Mouse (Mus musculus): Measurements from ENCODE around the gene Onecut1. TPM values are rescaled to one million over a fixed set of nuclear protein-coding genes. Genes with fewer than 3 reads are reported as not detected.

The Onecut1 gene
- polyA plus RNA-seq, 1 experiment from 2014 or later: 7.8 TPM

DNA sequence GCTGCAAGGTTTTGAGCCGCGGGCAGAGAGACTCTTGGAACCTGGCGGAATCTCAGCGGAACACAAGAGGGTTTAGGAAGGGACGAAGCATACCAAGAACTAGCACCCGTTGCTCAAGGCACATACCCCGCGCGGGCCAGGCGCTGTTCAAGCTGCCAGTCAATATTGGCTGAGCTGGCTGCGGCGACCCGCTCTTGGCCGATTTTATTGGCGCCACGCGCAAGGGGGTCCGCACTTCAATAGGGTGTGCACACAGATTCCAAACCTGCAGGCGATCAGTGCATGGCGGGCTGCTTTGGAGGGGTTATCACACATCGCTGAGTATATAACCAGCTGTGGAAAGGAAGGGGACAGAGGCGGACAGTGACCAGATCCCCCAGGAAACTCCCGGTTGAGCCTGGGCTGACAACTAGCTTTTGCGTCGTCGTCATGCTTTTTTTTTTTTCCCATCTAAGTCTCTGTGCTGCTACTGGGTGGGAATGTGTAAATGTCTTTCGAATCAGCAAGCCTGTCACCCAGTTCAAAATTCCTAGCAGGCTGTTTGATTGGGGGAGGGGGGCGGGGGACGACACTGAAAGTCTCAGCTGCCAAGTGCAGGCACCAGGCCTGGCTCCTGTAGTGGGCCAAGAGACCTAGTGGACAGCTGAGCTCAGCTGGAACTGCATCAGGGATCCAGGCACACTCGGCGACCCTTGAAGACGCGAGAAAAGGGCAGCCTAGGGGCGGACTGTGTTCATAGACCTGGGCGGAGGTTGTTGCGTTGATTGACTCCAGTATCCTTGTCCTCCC, 2.1 kb downstream of the Onecut1 start:
- under 1% methylated on average over 36 of the region's 36 CpGs for WGBS
- H3K9ac ChIP-seq: peak overlapping the region; percentile 73
- H3K27ac ChIP-seq (replicated peaks): peak overlapping the region; percentile 77
- H3K36me3 ChIP-seq: no peaks in the 10 kb centered on the region
- H3K4me3 ChIP-seq: peak overlapping the region; percentile 52
- H3K4me1 ChIP-seq (replicated peaks): peaks cover 61% of the 10 kb centered on the region
- H3K4me2 ChIP-seq: peak overlapping the region; percentile 90
- H3K9me3 ChIP-seq: no peaks in the 10 kb centered on the region
- no peak for ATAC-seq (ENCODE audit: low read depth)
- H3K27me3 ChIP-seq: peaks cover 99% of the 10 kb centered on the region

DNA sequence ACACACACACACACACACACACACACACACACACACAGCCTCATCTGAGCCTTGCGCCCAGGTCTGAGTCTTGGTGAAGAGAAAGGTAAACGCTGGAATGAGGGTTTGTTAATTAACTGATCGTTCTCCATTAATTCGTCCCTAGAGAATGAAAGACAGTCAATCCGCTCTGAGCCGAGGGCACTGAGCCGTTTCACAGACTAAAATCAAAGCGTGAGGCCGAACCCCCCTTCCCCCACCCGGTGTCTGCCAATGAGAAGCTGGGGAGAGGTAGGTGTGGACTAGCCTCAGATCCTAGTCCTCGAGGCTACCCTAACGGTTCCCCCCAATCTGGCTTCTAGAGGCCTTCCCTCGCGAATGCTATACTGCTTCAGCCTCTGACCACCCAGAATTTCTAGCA, 2.8 kb downstream of the Onecut1 start:
- Histone ChIP-seq H3K27me3 (peaks cover 99% of the 10 kb centered on the region), H3K4me1 (replicated peaks) (peaks cover 61% of the 10 kb centered on the region), H3K4me3 (peak overlapping the region; percentile 52), H3K4me2 (peak overlapping the region; percentile 90), H3K36me3 (no peaks in the 10 kb centered on the region), H3K9me3 (no peaks in the 10 kb centered on the region), H3K9ac (peak overlapping the region; percentile 73), H3K27ac (replicated peaks) (peak overlapping the region; percentile 52)
- ATAC-seq (ENCODE audit: low read depth): no peak
- 2% methylated on average over 14 of the region's 14 CpGs for WGBS

DNA sequence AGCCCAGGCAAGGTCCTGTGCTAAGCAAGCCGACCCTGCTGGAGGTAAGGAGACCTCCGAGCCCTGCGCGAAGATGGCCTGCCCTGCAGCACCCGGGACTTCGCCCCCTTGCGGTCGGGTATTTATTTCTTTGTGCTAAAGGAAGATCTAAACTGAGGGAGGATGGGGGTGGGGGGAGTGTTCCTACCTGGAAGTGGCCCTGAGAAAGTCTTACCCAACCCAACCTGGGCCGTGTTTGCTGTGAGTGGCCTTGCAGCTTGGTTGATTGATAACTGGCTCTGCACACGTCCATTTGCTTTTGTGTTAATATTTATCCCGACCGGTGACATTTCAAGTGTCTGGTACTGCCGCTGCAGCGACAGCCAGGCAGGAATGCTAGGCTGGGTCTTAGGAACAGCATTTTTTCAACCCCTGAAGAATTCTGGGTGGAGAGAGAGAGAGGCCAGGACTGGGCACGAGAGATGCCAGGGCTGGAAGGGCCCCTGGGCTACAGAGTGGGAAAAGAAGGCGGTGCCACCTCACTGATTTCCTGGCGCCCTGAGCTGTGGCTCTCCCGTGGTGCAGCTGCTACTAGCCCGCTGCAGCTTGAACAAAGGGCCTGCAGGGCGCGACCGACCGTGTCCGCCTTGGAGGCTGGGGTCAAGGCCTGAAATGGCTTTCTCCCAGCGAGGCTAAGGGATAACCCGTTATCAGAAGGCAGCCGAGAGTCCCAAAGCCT, 5.0 kb downstream of the Onecut1 start:
- ATAC-seq (ENCODE audit: low read depth): no peak
- peaks cover 97% of the 10 kb centered on the region for H3K27me3 ChIP-seq
- peak overlapping the region; percentile 60 for H3K9ac ChIP-seq
- no peaks in the 10 kb centered on the region for H3K9me3 ChIP-seq
- peak overlapping the region; percentile 52 for H3K4me3 ChIP-seq
- H3K4me2 ChIP-seq: peak overlapping the region; percentile 90
- H3K4me1 ChIP-seq (replicated peaks): peaks cover 50% of the 10 kb centered on the region
- 8% methylated on average over 27 of the region's 27 CpGs for WGBS
- H3K27ac ChIP-seq (replicated peaks): peak overlapping the region; percentile 64
- H3K36me3 ChIP-seq: no peaks in the 10 kb centered on the region

DNA sequence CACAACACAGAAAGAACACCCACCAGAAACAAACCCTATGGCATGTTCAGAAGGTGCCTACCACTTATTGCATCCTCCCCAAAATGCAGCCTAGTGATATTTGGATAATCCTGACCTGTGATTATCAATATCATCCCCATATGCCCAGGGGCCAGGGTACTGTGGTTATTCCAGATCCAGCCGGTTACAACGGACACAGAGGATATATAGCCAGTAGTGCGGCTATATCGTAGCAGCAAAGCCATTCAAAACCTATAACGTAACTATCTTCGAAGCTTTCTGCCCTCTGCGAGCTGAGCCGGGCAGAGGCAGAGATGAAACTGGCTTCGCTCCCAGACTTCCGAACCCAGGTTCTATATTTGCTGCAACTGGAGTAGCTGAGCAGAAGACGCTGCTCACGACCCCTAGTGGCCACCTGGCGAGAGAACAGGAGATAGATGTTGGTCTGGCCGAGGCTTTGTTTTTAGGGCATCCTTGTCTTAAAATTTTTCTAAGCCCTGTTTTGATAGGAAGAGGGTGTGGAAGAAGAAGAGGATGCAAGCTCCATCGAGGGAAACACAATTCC, 6.0 kb downstream of the Onecut1 start:
- H3K27ac ChIP-seq (replicated peaks): peak overlapping the region; percentile 64; the same call in 1 of the 2 replicates

DNA sequence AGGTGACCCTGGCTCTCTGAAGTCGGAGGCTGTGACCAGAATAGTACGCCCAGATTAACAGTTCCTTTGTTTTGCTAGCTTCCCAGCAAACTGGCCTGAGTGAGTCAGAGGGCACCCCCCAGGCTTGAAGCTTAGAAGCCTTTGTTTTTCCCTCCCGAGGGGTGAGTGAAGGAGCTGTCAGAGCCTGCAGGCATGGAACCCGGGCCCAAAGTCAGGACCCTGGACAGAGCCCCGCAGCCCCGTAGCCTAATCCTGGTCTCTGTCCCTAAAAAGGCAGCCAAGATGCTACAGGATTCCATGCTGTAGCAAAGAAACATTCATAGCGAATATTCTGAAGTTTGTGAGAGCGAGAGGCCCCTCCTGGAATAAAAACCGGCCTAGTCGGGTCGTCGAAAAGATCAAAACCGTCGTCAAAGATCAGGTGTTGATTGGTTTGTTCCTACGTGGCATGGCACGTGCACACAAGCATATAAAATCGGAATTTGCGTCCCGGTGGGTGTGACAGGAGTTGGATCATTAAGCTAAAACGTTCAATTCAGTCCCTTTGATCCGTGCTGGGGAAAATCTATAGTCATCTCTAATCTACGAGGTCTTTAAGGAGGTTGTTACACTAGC, 6.7 kb downstream of the Onecut1 start:
- no peak for ATAC-seq (ENCODE audit: low read depth)
- H3K4me2 ChIP-seq: peak overlapping the region; percentile 90
- no peaks in the 10 kb centered on the region for H3K36me3 ChIP-seq
- no peak overlapping the region for H3K27ac ChIP-seq (replicated peaks)
- peaks cover 33% of the 10 kb centered on the region for H3K4me1 ChIP-seq (replicated peaks)
- H3K9ac ChIP-seq: peak overlapping the region; percentile 18
- 2% methylated on average over 22 of the region's 22 CpGs for WGBS
- H3K27me3 ChIP-seq: peaks cover 94% of the 10 kb centered on the region
- H3K9me3 ChIP-seq: no peaks in the 10 kb centered on the region
- H3K4me3 ChIP-seq: peak overlapping the region; percentile 9; the same call in 1 of the 2 replicates

More for the DNA sequence above, 6.0 kb downstream of the Onecut1 start:
- no peaks in the 10 kb centered on the region for H3K36me3 ChIP-seq
- H3K4me2 ChIP-seq: peak overlapping the region; percentile 90
- ATAC-seq (ENCODE audit: low read depth): no peak
- 5% methylated on average over 15 of the region's 15 CpGs for WGBS
- H3K27me3 ChIP-seq: peaks cover 94% of the 10 kb centered on the region
- H3K4me1 ChIP-seq (replicated peaks): peaks cover 40% of the 10 kb centered on the region
- H3K4me3 ChIP-seq: peak overlapping the region; percentile 52
- no peaks in the 10 kb centered on the region for H3K9me3 ChIP-seq
- peak overlapping the region; percentile 60 for H3K9ac ChIP-seq

DNA sequence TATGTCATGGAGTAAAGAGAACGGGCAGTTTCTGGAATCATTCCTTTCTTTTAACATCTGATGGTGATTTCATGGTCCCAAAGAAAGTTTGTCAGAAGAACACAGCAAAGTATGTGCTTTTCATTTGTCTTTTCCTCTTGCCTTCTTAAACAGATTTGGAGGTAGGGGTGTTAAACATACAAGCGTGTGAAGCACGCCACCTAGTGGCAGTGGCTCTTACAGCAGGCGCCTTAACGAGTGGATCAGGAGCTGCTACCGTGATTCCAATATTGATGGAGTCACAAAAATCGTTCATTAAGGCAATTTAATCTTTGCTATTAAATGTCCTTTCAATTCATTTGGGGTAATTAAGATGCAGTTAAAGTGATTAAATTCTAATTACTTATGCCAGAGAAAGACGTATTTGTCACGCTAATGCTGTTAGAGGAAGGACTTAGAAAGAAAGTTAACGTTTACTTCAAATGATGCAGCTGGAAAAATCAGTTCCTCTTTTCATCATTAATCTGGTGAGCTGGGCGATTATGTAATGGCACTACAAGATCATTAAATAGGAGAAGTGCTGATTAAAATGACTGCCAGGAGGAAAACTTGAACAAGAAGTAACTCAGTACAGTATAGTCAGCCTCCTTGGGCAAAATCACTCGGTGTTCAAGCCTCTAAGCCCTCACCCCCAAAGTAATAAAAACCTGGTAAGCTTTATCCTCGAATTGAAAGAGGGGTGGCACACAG, 9.4 kb downstream of the Onecut1 start:
- Histone ChIP-seq H3K9me3 (no peaks in the 10 kb centered on the region), H3K4me2 (no peak overlapping the region), H3K9ac (no peak overlapping the region), H3K36me3 (no peaks in the 10 kb centered on the region), H3K27me3 (peaks cover 78% of the 10 kb centered on the region), H3K27ac (replicated peaks) (no peak overlapping the region), H3K4me1 (replicated peaks) (peaks cover 20% of the 10 kb centered on the region), H3K4me3 (no peak overlapping the region)
- no peak for ATAC-seq (ENCODE audit: low read depth)
- WGBS: 18% methylated on average over 13 of the region's 13 CpGs

DNA sequence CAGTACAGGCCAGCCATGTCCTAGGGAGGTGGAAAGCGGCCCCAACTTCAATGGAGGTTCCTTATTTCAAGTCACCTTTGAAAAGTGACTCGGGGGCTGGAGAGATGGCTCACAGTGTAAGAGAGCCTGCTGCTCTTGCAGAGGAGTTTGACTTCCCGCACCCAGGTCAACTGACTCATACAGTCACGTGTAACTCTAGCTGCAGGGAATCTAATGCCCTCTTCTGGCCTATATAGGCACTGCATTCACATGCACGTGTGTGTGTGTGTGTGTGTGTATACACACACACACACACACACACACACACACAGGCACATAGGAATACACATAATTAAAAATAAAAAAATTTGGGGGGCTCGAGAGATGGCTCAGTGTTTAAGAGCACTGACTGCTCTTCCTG, 14.6 kb downstream of the Onecut1 start:
- Histone ChIP-seq H3K27ac (replicated peaks) (no peak overlapping the region), H3K4me3 (no peak overlapping the region), H3K27me3 (peaks cover 28% of the 10 kb centered on the region), H3K9me3 (no peaks in the 10 kb centered on the region), H3K4me2 (no peak overlapping the region), H3K4me1 (replicated peaks) (no peaks in the 10 kb centered on the region), H3K9ac (no peak overlapping the region), H3K36me3 (no peaks in the 10 kb centered on the region)
- no peak for ATAC-seq (ENCODE audit: low read depth)
- WGBS: 74% methylated on average over 6 of the region's 6 CpGs

DNA sequence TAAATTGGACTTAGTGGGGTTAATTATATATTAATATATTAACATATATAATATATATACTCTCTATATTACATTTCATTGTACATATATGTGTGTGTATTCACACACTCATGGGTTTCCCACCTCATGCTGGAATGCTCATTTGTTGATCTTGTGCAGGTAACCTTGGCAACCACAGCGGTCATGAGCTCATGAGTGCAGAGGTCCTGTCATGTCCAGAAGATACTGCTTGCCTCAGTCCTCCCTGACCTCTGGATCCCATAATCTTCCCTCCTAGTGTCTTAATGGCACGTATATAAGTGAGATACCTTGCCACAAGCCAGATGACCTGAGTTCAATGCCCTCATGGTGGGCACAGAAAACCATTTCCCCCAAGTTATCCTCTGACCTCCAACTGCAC, 16.0 kb downstream of the Onecut1 start:
- H3K4me3 ChIP-seq: no peak overlapping the region
- H3K36me3 ChIP-seq: no peaks in the 10 kb centered on the region
- H3K4me1 ChIP-seq (replicated peaks): no peaks in the 10 kb centered on the region
- no peak overlapping the region for H3K9ac ChIP-seq
- no peaks in the 10 kb centered on the region for H3K9me3 ChIP-seq
- ATAC-seq (ENCODE audit: low read depth): no peak
- H3K4me2 ChIP-seq: no peak overlapping the region
- H3K27me3 ChIP-seq: peaks cover 17% of the 10 kb centered on the region
- 80% methylated on average over 2 of the region's 2 CpGs for WGBS
- no peak overlapping the region for H3K27ac ChIP-seq (replicated peaks)

DNA sequence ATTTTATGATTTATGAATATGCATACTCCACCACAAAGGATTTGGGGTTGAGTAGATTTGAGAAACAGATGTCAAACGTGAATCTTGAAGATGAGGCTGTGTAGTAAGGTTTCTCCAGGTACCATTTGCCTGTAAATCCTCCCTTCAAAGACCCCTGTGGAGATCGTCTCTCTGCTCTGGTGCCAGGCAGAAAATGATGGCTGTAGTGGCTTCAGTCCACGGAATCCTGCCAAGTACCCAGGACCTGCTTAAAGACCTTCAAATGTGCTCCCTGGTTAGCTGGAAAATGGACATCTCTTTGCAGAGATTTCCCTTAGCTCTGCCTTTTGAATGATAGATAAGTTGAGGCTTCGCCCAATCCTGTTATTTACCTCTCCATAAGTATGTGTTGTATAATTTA, 26.1 kb downstream of the Onecut1 start:
- no peak overlapping the region for H3K4me3 ChIP-seq
- ATAC-seq (ENCODE audit: low read depth): no peak
- no peaks in the 10 kb centered on the region for H3K9me3 ChIP-seq
- no peak overlapping the region for H3K4me2 ChIP-seq
- WGBS: 69% methylated on average over 4 of the region's 4 CpGs
- no peaks in the 10 kb centered on the region for H3K4me1 ChIP-seq (replicated peaks)
- no peak overlapping the region for H3K9ac ChIP-seq
- no peaks in the 10 kb centered on the region for H3K36me3 ChIP-seq
- no peaks in the 10 kb centered on the region for H3K27me3 ChIP-seq
- no peak overlapping the region for H3K27ac ChIP-seq (replicated peaks)

DNA sequence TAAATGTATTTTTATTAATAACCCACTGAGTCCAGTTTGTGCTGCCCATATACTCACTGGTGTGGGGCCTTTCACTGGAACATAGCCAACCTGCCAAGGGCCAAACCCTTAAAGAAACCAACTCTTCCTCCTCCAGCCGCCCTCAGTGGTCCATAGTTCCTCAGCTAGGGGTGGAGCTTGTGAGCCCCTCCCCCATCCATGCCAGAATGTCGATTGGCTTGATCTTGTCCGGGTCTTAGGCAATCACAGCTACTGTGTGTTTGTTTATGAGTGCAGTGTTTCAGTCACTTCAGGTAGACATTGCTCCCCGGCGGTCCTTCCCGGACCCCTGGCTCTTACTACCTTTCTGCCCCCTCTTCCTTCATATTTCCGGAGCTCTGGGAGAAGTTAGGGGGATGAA, 35.0 kb downstream of the Onecut1 start:
- Histone ChIP-seq H3K27ac (replicated peaks) (no peak overlapping the region), H3K36me3 (no peaks in the 10 kb centered on the region), H3K4me2 (no peak overlapping the region), H3K4me3 (no peak overlapping the region), H3K9me3 (no peaks in the 10 kb centered on the region), H3K4me1 (replicated peaks) (no peaks in the 10 kb centered on the region), H3K9ac (no peak overlapping the region), H3K27me3 (no peaks in the 10 kb centered on the region)
- ATAC-seq (ENCODE audit: low read depth): no peak
- 88% methylated on average over 7 of the region's 7 CpGs for WGBS

DNA sequence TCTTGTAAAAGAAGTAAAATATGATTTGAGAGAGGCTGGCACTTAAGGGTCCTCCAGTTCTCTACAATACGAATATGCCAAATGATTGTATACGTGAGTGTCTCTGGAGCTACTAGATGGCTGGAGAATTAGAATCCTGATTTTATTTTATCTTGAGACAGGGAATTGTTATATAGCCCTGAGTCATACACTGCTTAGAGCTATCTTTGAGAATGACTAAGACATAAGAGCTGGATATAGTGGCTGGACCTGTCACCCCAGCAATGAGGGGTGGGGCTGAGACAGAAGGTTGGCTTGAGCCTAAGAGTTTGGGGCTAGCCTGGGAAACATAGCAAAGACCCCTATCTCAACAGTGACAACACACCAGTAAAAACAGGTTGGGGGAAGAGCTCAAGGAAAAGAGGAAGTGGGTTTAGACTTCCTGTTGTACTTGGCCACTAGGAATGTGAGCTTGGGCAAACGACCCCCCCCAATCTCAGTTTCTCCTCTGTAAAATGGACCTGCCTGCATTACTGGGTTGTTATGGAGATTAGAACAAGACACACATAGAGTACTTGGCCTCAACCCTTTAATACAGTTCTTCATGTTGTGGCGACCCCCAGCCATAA, 35.8 kb downstream of the Onecut1 start:
- Histone ChIP-seq H3K9ac (no peak overlapping the region), H3K27me3 (no peaks in the 10 kb centered on the region), H3K4me1 (replicated peaks) (no peaks in the 10 kb centered on the region), H3K4me3 (no peak overlapping the region), H3K9me3 (no peaks in the 10 kb centered on the region), H3K36me3 (no peaks in the 10 kb centered on the region), H3K27ac (replicated peaks) (no peak overlapping the region), H3K4me2 (no peak overlapping the region)
- WGBS: 88% methylated on average over 4 of the region's 4 CpGs
- no peak for ATAC-seq (ENCODE audit: low read depth)
